In the genomic region with DNA sequence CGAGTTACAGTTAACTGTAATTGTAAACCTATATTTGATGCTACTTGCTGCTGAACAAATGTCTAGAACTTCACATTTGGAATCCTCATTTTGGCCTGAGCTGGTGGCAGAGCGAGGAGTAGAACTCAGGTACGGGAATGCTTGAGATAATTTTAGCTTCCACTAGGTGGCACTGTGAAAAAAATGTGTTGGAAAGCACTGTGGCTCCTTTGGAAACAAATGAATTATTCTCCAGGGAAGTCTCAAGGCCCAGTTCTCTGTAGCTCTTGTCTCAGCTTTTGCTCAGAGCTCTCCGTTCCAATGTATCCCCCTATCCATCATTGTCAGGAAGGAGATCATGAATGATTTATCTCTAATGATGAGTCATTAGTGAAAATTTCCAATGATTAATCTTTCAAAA, we compare ENCODE assay signal across 8 mouse cellular contexts.
DNase-seq lines count a peak whose midpoint lies in the region.

No protein-coding gene starts in this region.

- DNase-seq in cerebellum, postnatal 14 days = peak; percentile 26 to 44
- DNase-seq in cerebellum, adult 11 months = no peak
- DNase-seq in layer of hippocampus, adult 9-10 months (ENCODE audit: low spot score) = peak; percentile 9
- no peak for DNase-seq in layer of hippocampus, postnatal 36 days
- DNase-seq in ES-CJ7 (ENCODE audit: low read depth, low spot score) = peak; percentile 47
- DNase-seq in embryo, embryonic 10 days (ENCODE audit: low spot score) = peak; percentile 43
- no peak for DNase-seq in thymus, postnatal 4 days
- no peak for DNase-seq in ovary, postnatal 10 days (ENCODE audit: low spot score)

Comparison
In these comparisons a context has a peak if more than half of its experiments do, and no peak if none do; other contexts are left out.
1. DNase-seq: peak in cerebellum, postnatal 14 days (2 of 2), layer of hippocampus, adult 9-10 months (single experiment), ES-CJ7 (single experiment) and embryo, embryonic 10 days (single experiment); none in cerebellum, adult 11 months (single experiment), layer of hippocampus, postnatal 36 days (0 of 2), thymus, postnatal 4 days (single experiment) and ovary, postnatal 10 days (single experiment).